Comparison of ENCODE assay signal across 30 mouse cellular contexts in genomic region chr2:5672906-5673589, GRCm38 (mm10). TPM values are rescaled to one million over a fixed set of nuclear protein-coding genes. Genes with fewer than 3 reads are reported as not detected.
A peak's percentile ranks its signal among the peaks of the same experiment; 100 is the strongest.
DNase-seq lines count a peak whose midpoint lies in the region; ATAC-seq and TF ChIP-seq lines count a peak whose summit lies in the region.
"Had no signal": no experiment of that assay in that cellular context is flagged by ENCODE, and none has a peak within 500 bp of the region (broad histone marks: within the 10 kb centered on the region; RNA-seq: fewer than 3 reads in every experiment).

No protein-coding gene starts in this region.

- H3K79me2 ChIP-seq in liver, adult 2 months (ENCODE audit: control insufficient read depth, insufficient read depth, low read length), result peaks cover 7% of the 10 kb centered on the region; the same call in 1 of the 2 replicates

- no peaks in the 10 kb centered on the region for H3K27me3 ChIP-seq in embryonic facial prominence, embryonic 13.5 days
- H3K27me3 ChIP-seq in embryonic facial prominence, embryonic 10.5 days (replicated peaks; ENCODE audit: low read depth, poor library complexity, severe bottlenecking), result no peaks in the 10 kb centered on the region
- no peaks in the 10 kb centered on the region for H3K27me3 ChIP-seq in heart, postnatal 0 days (ENCODE audit: control insufficient read depth, insufficient read depth, low read length)
- H3K27me3 ChIP-seq in liver, adult 2 months (ENCODE audit: control insufficient read depth, insufficient read depth, low read length), result no peaks in the 10 kb centered on the region
- H3K27me3 ChIP-seq: embryonic facial prominence, embryonic 15.5 days; forebrain, embryonic 15.5 days; intestine, embryonic 15.5 days; megakaryocyte, embryonic 14.5 days; neural tube, embryonic 13.5 days had no signal

- DNase-seq in embryonic facial prominence, embryonic 10.5 days (ENCODE audit: low spot score), result no peak
- DNase-seq in heart, postnatal 0 days (ENCODE audit: low spot score), result peak; percentile 18
- DNase-seq in heart, postnatal 4 days, result no peak
- DNase-seq in liver, adult 2 months (ENCODE audit: extremely low read depth, low read depth, low spot score), result peak; percentile 30
- DNase-seq in liver (no peak), adipocyte (ENCODE audit: low spot score) (peak; percentile 10)
- no peak for DNase-seq in frontal cortex, adult 2 months (ENCODE audit: extremely low spot score in 1 of 2, low spot score in 1 of 2)
- DNase-seq: adrenal gland, postnatal 10 days; cerebellum, adult 18-20 months; cerebellum, postnatal 25 days; gastrocnemius, postnatal 25 days; kidney, adult 9 months; lung, postnatal 14 days; retina, postnatal 1 day; right cerebral cortex, postnatal 25 days; spleen, adult 18-20 months; thymus, adult 18-20 months; thymus, postnatal 36 days had no signal

- H3K9ac ChIP-seq in embryonic facial prominence, embryonic 13.5 days, result no peak overlapping the region
- H3K9ac ChIP-seq in heart, postnatal 0 days (replicated peaks; ENCODE audit: low read depth, low read length), result no peak overlapping the region
- H3K9ac ChIP-seq in liver, adult 2 months (ENCODE audit: low read depth, low read length), result peak overlapping the region; percentile 1; the same call in 1 of the 2 replicates
- H3K9ac ChIP-seq: embryonic facial prominence, embryonic 15.5 days; forebrain, embryonic 15.5 days; intestine, embryonic 15.5 days; liver, embryonic 14.5 days; neural tube, embryonic 13.5 days had no signal

- peaks cover 19% of the 10 kb centered on the region for H3K4me1 ChIP-seq in embryonic facial prominence, embryonic 13.5 days
- H3K4me1 ChIP-seq in embryonic facial prominence, embryonic 10.5 days, result peaks cover 22% of the 10 kb centered on the region
- H3K4me1 ChIP-seq in heart, postnatal 0 days (ENCODE audit: control insufficient read depth, insufficient read depth), result no peaks in the 10 kb centered on the region
- H3K4me1 ChIP-seq in liver, adult 2 months (ENCODE audit: control insufficient read depth, insufficient read depth, low read length), result peaks cover 41% of the 10 kb centered on the region
- H3K4me1 ChIP-seq: megakaryocyte, embryonic 14.5 days had no signal

- TF ChIP-seq EP300 in heart, postnatal 0 days (IDR thresholded peaks at IDR 0.05; ENCODE audit: low read depth), result no peak

- no peak for ATAC-seq in embryonic facial prominence, embryonic 13.5 days (ENCODE audit: insufficient number of reproducible peaks, insufficient read depth, low FRiP score, low TSS enrichment, low read depth)
- ATAC-seq in heart, postnatal 0 days (ENCODE audit: insufficient read depth, low read depth), result no peak
- ATAC-seq: activated CD4-positive, CD25-positive, alpha-beta regulatory T cell, adult 4 months; forebrain, embryonic 15.5 days; hindbrain, embryonic 16.5 days; intestine, embryonic 15.5 days; midbrain, embryonic 16.5 days had no signal

- no peak overlapping the region for H3K4me3 ChIP-seq in embryonic facial prominence, embryonic 13.5 days
- no peak overlapping the region for H3K4me3 ChIP-seq in embryonic facial prominence, embryonic 10.5 days
- H3K4me3 ChIP-seq in heart, postnatal 0 days (ENCODE audit: low read depth, low read length), result no peak overlapping the region
- H3K4me3 ChIP-seq in liver, adult 2 months (ENCODE audit: insufficient read depth, low read depth, low read length), result no peak overlapping the region
- H3K4me3 ChIP-seq: embryonic facial prominence, embryonic 15.5 days; forebrain, embryonic 15.5 days; hindbrain, embryonic 10.5 days; intestine, embryonic 15.5 days; megakaryocyte, embryonic 14.5 days; myocyte; neural tube, embryonic 13.5 days had no signal

- no peaks in the 10 kb centered on the region for H3K9me3 ChIP-seq in embryonic facial prominence, embryonic 13.5 days
- H3K9me3 ChIP-seq in embryonic facial prominence, embryonic 10.5 days, result no peaks in the 10 kb centered on the region
- H3K9me3 ChIP-seq in heart, postnatal 0 days (replicated peaks; ENCODE audit: control insufficient read depth, low read length), result no peaks in the 10 kb centered on the region
- H3K9me3 ChIP-seq: embryonic facial prominence, embryonic 15.5 days; forebrain, embryonic 15.5 days; hindbrain, embryonic 10.5 days; intestine, embryonic 15.5 days; megakaryocyte, embryonic 14.5 days had no signal

- H3K27ac ChIP-seq in embryonic facial prominence, embryonic 13.5 days, result 0 out of 2 replicates have a peak overlapping the region, but pooled peaks have one; percentile 40
- H3K27ac ChIP-seq in embryonic facial prominence, embryonic 10.5 days (replicated peaks), result no peak overlapping the region
- no peak overlapping the region for H3K27ac ChIP-seq in heart, postnatal 0 days (ENCODE audit: low read depth)
- peak overlapping the region; percentile 90 for H3K27ac ChIP-seq in liver, adult 2 months (replicated peaks; ENCODE audit: insufficient read depth, low read depth, low read length)
- H3K27ac ChIP-seq: embryonic facial prominence, embryonic 15.5 days; hindbrain, embryonic 10.5 days; intestine, embryonic 15.5 days; liver, embryonic 14.5 days; neural tube, embryonic 13.5 days had no signal

- WGBS in embryonic facial prominence, embryonic 13.5 days, result 52% methylated on average over 7 of the region's 7 CpGs
- WGBS in embryonic facial prominence, embryonic 10.5 days, result 85% methylated on average over 7 of the region's 7 CpGs
- 55% methylated on average over 7 of the region's 7 CpGs for WGBS in heart, postnatal 0 days
- WGBS in liver, adult 2 months, result 80% methylated on average over 7 of the region's 7 CpGs

- no peaks in the 10 kb centered on the region for H3K36me3 ChIP-seq in embryonic facial prominence, embryonic 13.5 days
- no peaks in the 10 kb centered on the region for H3K36me3 ChIP-seq in embryonic facial prominence, embryonic 10.5 days (replicated peaks)
- no peaks in the 10 kb centered on the region for H3K36me3 ChIP-seq in heart, postnatal 0 days (replicated peaks; ENCODE audit: control insufficient read depth, insufficient read depth, low read length)
- H3K36me3 ChIP-seq in liver, adult 2 months (ENCODE audit: control insufficient read depth, insufficient read depth, low read length), result no peaks in the 10 kb centered on the region
- H3K36me3 ChIP-seq: embryonic facial prominence, embryonic 15.5 days; forebrain, embryonic 15.5 days; hindbrain, embryonic 10.5 days; intestine, embryonic 15.5 days; neural tube, embryonic 13.5 days had no signal

- no peak for TF ChIP-seq POLR2A in liver, adult 2 months (IDR thresholded peaks at IDR 0.05; ENCODE audit: extremely low read depth, insufficient read depth, low read length)

- no peak overlapping the region for H3K4me2 ChIP-seq in embryonic facial prominence, embryonic 13.5 days
- H3K4me2 ChIP-seq in heart, postnatal 0 days (ENCODE audit: low read depth, low read length), result no peak overlapping the region
- H3K4me2 ChIP-seq: embryonic facial prominence, embryonic 15.5 days; forebrain, embryonic 15.5 days; intestine, embryonic 15.5 days; neural tube, embryonic 13.5 days had no signal

- TF ChIP-seq CTCF in heart, postnatal 0 days (IDR thresholded peaks at IDR 0.05; ENCODE audit: low read depth), result no peak
- no peak for TF ChIP-seq CTCF in liver, adult 2 months (IDR thresholded peaks at IDR 0.05; ENCODE audit: low read depth, low read length)

RNA-seq across cellular contexts. Expression of gene Camk1d, which starts 41.3 kb away (rescaled TPM):
- polyA plus RNA-seq in embryonic facial prominence, embryonic 13.5 days (2015; fragmentation: Nextera tagmentation; extraction: Ambion mirVana), result 5.2 and 8.3 TPM in 2 replicates
- 0.59 and 0.74 TPM in 2 replicates for polyA plus RNA-seq in embryonic facial prominence, embryonic 10.5 days (2016; fragmentation: Nextera tagmentation; extraction: Ambion mirVana)
- total RNA-seq in heart, postnatal 0 days (2014; rRNA removed; ENCODE audit: low replicate concordance), result 1.1 and 5.4 TPM in 2 replicates
- polyA plus RNA-seq in heart, postnatal 0 days (2015; fragmentation: Nextera tagmentation; extraction: Ambion mirVana), result 2.2 and 3.0 TPM in 2 replicates
- total RNA-seq in heart, postnatal 4 days (2021), result 10 to 100 TPM; 12.6 to 15.2 TPM
- 46.3 and 47.7 TPM in 2 replicates for total RNA-seq in liver, adult 2 months (2014; rRNA removed)
- polyA plus RNA-seq in liver, adult 2 months (2012; rRNA removed), result 17.0 and 21.2 TPM in 2 replicates
- 29.8 and 32.6 TPM in 2 replicates for polyA plus RNA-seq in frontal cortex, adult 2 months (2012; rRNA removed)

Comparison
In these comparisons a context has a peak if more than half of its experiments do, and no peak if none do; other contexts are left out.
1. H3K27ac ChIP-seq: peak in embryonic facial prominence, embryonic 13.5 days (single experiment) and liver, adult 2 months (single experiment); none in embryonic facial prominence, embryonic 10.5 days (single experiment) and heart, postnatal 0 days (single experiment).
2. DNase-seq: peak in heart, postnatal 0 days (single experiment), liver, adult 2 months (single experiment) and adipocyte (single experiment); none in embryonic facial prominence, embryonic 10.5 days (single experiment), heart, postnatal 4 days (single experiment), liver (single experiment) and frontal cortex, adult 2 months (0 of 2).